Mouse (Mus musculus): Measurements from ENCODE around the gene Bend4.

Bend4 gene

GRCm38 (mm10) chr5:67427443-67428360, at the start of gene Bend4:
Gene Bend4 (minus strand): TSS chr5:67428310.
- DNase-seq, result peak; percentile 80

- peak; percentile 8 for DNase-seq
Observed at GRCm38 (mm10) chr5:67473723-67474122, 45.6 kb upstream of the Bend4 start.

DNA sequence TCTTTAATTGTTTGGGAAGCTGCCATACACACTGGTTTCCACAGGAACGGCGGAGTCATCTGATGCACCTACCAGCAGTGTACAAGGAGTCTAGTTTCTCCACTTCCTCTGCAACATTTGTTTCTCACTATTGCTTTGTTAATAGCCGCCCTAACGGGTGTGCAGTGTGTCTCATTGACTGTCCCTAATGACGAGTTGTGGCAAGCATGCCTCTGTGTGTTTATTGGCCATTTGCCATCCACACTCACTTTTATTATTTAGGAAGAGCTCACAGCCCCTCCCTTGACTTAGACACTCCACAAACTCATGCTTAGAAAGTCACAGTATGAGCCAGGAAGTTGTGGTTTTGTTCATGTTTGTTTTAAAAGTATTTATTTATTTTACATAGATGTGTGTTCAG, 45.0 kb upstream of the Bend4 start:
- DNase-seq, result no peak

DNA sequence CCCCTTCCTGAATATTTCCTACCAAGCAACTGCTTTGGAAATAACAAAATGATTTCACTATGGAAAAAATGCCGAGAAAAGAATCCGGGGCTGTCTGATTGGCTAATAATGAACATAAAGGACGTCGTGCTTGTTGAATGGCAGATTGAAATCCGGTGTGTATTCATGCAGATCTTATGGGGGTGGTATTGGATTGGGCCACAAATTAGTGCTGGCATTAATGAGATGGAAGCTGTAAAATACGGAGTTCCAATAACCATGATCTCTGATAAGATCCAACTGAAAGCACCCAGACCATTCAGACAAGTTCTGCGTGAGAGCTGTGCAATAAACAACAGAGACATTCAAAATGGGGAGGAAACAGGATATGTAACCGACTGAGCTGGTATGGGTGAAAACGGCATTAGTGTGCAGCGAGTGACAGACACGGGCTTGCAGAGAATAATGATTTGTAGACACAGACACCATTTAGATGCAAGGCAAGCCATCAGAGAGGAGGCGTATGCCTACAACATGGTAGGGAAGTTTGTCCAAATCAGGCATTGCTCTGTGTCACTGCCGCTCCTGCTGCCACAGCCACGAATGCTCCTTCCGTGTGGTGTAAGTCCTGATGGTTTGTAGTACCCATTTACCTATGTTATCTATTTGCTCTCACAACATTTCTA, 38.9 kb upstream of the Bend4 start:
- DNase-seq, result no peak

- no peak for DNase-seq
Observed at GRCm38 (mm10) chr5:67464899-67465298, 36.8 kb upstream of the Bend4 start.

DNA sequence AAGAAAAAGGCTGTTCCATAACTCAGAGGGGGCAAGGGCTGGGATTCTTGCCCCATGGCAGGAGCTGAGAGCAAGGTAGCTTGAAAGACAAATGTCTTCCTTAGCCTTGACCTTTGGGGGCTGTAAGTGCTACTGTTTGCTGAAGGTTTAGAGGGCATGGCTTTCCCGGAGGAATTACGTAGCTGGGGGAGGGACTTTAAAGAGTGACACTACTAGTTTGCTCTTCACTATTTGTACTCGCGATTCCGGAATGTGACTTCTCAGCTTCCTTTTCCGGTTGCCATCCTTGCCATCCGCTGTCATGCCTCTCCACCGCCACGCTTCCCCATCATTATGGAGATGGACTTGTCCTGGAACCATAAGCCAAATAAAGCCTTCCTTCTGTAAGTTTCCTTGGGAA, 35.5 kb upstream of the Bend4 start:
- DNase-seq, result no peak

- no peak for DNase-seq
Observed at GRCm38 (mm10) chr5:67462331-67462730, 34.2 kb upstream of the Bend4 start.

DNA sequence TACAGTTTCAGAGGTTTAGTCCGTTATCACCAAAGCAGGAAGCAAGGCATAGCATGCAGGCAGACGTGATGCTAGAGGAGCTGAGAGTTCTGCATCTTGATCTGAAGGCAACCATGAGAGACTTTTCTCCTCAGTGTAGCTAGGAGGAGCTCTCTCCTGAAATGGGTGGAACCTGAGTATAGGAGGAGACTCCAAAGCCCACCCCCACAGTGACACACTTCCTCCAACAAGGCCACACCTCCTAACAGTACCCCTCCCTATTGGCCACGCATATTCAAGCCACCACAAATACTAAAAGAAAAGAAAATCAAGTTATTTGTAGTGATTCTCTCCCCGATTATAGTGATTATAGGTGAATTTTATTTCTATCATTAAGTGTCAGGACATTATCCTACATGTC, 28.7 kb upstream of the Bend4 start:
- no peak for DNase-seq

DNA sequence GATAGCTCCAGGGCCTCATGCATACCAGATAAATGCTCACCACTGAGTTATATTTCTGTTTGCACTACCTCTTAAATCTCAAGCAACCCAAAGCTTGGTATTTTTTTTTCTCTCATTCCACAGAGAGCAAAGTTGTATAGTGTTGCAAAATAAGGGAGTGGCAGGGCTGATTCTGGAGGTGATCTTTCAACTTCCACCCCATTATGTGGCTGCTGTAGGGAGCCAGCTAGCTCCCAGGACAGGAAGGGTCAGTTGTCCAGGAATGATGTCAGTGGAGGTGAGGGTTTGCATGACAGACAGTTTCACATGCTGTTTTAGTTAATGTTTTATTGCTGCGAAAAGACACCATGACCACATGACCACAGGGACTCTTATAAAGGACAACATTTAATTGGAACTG, 26.2 kb upstream of the Bend4 start:
- DNase-seq, result no peak

- DNase-seq, result no peak
Observed at GRCm38 (mm10) chr5:67449957-67450630, 22.0 kb upstream of the Bend4 start.

- no peak for DNase-seq
Observed at GRCm38 (mm10) chr5:67446526-67446925, 18.4 kb upstream of the Bend4 start.

GRCm38 (mm10) chr5:67444217-67445050, 16.3 kb upstream of the Bend4 start:
- DNase-seq, result no peak

DNA sequence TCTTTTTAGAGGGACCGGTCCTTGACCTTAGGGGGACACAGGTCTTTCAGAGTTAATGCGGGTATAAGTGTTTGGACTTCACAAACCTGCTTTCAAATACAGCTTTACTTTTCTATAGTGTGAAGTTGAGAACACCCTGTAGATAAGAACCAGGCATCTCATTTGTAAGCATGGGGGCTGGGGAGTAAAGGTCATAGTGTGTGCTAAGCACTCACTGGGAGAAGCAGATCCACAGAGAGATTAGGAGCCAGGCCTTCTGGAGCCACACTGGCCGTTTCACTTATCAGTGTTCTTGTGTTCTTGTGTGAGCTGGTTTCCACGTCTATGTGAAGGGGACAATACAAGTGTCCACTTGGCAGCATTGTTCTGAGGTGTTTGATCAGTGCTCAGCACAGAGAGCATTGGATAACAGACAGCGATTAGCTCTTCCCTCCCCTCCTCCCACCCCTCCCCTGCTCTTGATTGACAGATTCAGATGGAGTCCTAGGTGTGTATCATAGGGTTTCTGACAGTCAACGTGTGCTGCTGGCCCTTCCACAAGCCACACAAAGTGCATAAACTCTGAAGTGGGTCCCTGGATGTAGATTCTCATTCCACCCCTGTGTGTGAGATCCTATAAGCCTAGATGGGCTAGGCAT, 14.8 kb upstream of the Bend4 start:
- no peak for DNase-seq

- DNase-seq, result no peak
Observed at GRCm38 (mm10) chr5:67440563-67440962, 12.5 kb upstream of the Bend4 start.

DNA sequence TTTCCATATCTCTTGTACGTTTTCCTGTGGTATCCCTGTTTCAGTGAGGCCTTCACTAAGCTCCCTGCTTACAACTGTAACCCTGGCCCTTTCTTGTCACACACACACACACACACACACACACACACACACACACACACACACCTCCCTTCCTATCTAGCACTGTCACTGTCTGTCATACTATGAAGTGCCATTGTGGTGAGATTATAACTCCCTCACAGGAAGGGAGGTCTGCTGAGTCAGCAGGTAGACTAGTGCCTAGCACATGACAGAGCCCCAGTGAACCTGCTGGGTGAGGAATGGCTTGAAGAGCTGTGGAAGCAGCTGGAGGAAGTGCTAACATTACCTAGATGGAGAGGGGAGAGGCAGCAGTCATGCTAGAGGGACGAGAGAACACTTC, 9.3 kb upstream of the Bend4 start:
- DNase-seq, result no peak

DNA sequence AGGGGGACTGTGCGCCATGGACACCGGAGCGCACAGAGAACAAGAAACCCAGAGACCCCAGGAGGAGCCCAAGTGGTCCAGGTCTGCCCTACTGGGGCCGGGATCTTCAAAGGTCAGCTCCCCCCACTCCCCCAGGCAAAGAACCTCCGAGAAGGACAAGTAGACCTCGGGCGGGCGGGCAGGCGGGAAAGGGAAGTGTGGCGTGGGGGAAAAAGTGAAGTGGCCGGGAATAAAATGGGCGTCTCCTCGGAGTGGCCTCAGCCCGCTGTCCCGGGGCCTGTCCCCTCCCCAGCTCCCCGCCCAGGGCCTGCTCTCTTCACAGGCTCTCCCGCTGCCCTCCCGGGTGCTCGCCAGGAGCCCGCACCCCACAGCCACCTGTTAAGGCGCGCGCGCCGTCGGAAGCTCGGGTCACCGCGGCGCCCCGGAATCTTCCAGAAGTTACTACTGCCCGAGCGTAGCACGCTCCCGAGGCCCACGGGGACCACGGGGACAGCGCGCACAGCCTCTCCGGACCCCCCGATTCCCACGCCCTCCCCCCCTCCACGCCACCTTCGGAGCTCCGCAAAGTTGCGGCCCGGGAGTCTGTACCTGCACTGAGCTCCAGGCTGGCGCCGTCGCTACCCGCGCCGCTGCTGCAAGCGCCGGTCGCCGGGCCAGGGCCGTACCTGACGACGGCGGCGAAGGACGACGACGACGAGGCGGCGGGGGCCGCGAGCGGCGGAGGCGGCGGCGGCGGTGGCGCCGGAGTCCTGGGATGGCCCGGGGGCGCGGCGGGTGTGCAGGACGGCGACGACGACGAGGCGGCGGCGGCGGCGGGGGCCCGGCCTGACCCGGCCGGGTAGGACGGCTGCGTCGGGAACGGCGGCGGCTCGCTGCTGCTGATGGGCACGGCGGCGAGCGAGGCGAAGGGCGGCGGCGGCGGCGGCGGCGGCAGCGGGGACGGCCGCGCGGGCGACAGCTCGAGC, 1.4 kb downstream of the Bend4 start:
- DNase-seq, result no peak

DNA sequence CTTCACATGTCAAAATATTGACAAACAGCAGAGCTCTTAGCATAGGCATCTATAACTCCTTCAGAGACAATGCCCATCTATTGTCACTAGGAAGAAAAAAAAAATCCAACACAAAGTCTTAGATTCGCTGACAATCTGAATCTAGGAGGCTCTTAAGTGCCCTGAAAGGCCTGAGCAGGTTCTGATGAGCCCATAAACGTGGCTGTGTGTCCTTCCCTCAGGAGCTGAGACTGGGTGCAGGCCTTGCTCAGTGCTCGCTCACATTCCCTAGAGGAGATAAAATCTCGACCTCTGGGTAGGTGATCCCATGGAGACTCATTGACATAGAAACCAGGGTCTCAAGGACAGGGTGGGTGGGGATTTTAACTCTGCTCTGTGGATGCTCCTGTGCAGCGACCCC, 2.1 kb downstream of the Bend4 start:
- DNase-seq, result no peak

DNA sequence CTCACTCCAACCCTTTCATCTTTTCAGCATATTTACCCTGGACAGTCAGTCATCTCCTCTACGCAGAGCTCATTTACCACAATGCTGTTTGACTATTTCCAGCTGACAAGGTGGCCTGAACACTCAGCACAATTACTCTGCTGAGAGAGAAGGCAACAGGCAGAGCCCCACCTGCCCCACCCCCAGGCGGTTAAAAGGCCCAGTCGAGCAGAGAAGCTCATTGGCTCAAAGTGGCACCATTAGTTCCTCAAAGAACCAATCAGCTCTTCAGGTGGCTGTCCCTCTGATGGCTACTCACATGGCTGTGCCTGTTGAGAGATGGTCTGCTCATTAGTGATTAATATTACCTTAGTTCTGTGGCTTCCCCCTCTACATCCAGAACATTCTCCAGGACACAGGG, 3.5 kb downstream of the Bend4 start:
- no peak for DNase-seq

GRCm38 (mm10) chr5:67423963-67424362, 4.1 kb downstream of the Bend4 start:
- DNase-seq, result no peak

DNA sequence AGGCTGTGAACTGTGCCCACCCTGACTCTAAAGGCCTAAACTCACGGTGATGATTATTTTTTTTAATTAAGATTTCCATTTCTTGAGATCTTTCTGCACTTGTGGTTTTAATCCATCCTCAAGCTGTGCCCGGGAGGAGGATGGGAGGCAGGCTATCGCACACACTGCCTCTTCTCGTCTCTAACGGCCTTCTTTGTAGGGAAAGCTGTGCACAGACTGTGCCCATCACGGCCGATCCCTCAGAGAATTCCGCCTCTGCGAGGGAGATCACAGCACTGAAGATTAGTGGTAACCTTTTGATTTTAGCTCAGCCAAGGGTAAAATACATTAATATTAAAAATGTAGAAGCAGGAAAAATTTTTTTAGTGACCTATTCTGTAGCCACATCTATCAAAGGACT, 4.8 kb downstream of the Bend4 start:
- no peak for DNase-seq

GRCm38 (mm10) chr5:67419407-67419806, 8.7 kb downstream of the Bend4 start:
- DNase-seq, result no peak

All from layer of hippocampus, adult 9-11 months (tissue).